Mouse (Mus musculus) thymus, adult 2 months (tissue): ENCODE results near the gene Slc4a1. TPM values are rescaled to one million over a fixed set of nuclear protein-coding genes. Genes with fewer than 3 reads are reported as not detected.

ENCODE experiments used
- DNase-seq: peaks from one replicate; pipeline ENCODE4 v3.0.0; 2021
- H3K27ac ChIP-seq: fragments of 200-500 bp; 2 replicates; pipeline ENCODE4 v1.5.1; 2012; ENCODE audit warnings: low read length, control low read depth; ENCODE audit not compliant: control insufficient read depth, insufficient read depth
- H3K27me3 ChIP-seq: fragments of 200-500 bp; 2 replicates; pipeline ENCODE4 v1.6.1; 2012; ENCODE audit warnings: mild to moderate bottlenecking, low read length, moderate library complexity, mixed read lengths; ENCODE audit not compliant: control insufficient read depth, insufficient read depth
- H3K36me3 ChIP-seq: fragments of 200-500 bp; 2 replicates; pipeline ENCODE4 v1.6.1; 2012; ENCODE audit warnings: mild to moderate bottlenecking, low read length, moderate library complexity; ENCODE audit not compliant: control insufficient read depth, insufficient read depth
- H3K4me1 ChIP-seq: fragments of 200-500 bp; replicated peaks from 2 replicates; pipeline ENCODE4 v1.6.1; 2012; ENCODE audit warnings: low read length; ENCODE audit not compliant: control insufficient read depth, insufficient read depth
- H3K4me3 ChIP-seq: fragments of 200-500 bp; 2 replicates; pipeline ENCODE4 v1.5.1; 2012; ENCODE audit warnings: mild to moderate bottlenecking, low read length, control low read depth, moderate library complexity; ENCODE audit not compliant: control insufficient read depth, insufficient read depth
- CTCF ChIP-seq: fragments of 200-500 bp; IDR thresholded peaks from 2 replicates; pipeline ENCODE4 v1.5.1; 2012; ENCODE audit warnings: mild to moderate bottlenecking, control low read depth, low read length, moderate library complexity, borderline replicate concordance; ENCODE audit not compliant: control insufficient read depth, poor library complexity, insufficient read depth; ENCODE audit errors: extremely low read depth
- POLR2A ChIP-seq: fragments of 200-500 bp; IDR thresholded peaks from 2 replicates; pipeline ENCODE4 v1.6.1; 2012; ENCODE audit warnings: mild to moderate bottlenecking, low read length, control low read depth, moderate library complexity; ENCODE audit not compliant: control insufficient read depth, poor library complexity, insufficient read depth; ENCODE audit errors: extremely low read depth
- WGBS: fragments of 180-500 bp; shearing (Covaris S2); methylation state at CpG from one replicate; pipeline ENCODE4 v1.1.7; 2018; 5-methylcytosine and 5-hydroxymethylcytosine counted together
- polyA plus RNA-seq: library from polyadenylated mRNA; depleted of rRNA; stranded (reverse); fragments of >200 nt; gene quantifications from 2 replicates; pipeline ENCODE4 v1.2.3, GENCODE M21; 2012

Gene Slc4a1
- polyA plus RNA-seq, 1 experiment, result 0.34 TPM

- Histone ChIP-seq H3K27me3 (peaks cover 3% of the 10 kb centered on the region; the same call in 1 of the 2 replicates), H3K27ac (no peak overlapping the region), H3K36me3 (no peaks in the 10 kb centered on the region), H3K4me1 (no peaks in the 10 kb centered on the region), H3K4me3 (no peak overlapping the region)
- TF ChIP-seq POLR2A (no peak), CTCF (no peak)
- DNase-seq, result no peak
- 80% methylated on average over 4 of the region's 4 CpGs for WGBS
Observed at GRCm38 (mm10) chr11:102369263-102369662, 3.3 kb upstream of the Slc4a1 start.

- peaks cover 3% of the 10 kb centered on the region; the same call in 1 of the 2 replicates for H3K27me3 ChIP-seq
- WGBS, result 42% methylated on average over 5 of the region's 5 CpGs
- no peak overlapping the region for H3K27ac ChIP-seq
- TF ChIP-seq POLR2A (no peak), CTCF (no peak)
- no peak for DNase-seq
- H3K4me3 ChIP-seq, result no peak overlapping the region
- no peaks in the 10 kb centered on the region for H3K4me1 ChIP-seq
- no peaks in the 10 kb centered on the region for H3K36me3 ChIP-seq
Observed at GRCm38 (mm10) chr11:102368347-102368746, 2.3 kb upstream of the Slc4a1 start.

GRCm38 (mm10) chr11:102367504-102368280 is 1.7 kb upstream of the Slc4a1 start:
- no peaks in the 10 kb centered on the region for H3K4me1 ChIP-seq
- H3K27ac ChIP-seq, result no peak overlapping the region
- no peaks in the 10 kb centered on the region; the same call in 1 of the 2 replicates for H3K27me3 ChIP-seq
- no peak for DNase-seq
- H3K4me3 ChIP-seq, result no peak overlapping the region
- WGBS, result 77% methylated on average over 9 of the region's 9 CpGs
- TF ChIP-seq POLR2A (no peak), CTCF (no peak)
- H3K36me3 ChIP-seq, result no peaks in the 10 kb centered on the region

- H3K27me3 ChIP-seq, result no peaks in the 10 kb centered on the region
- WGBS, result 84% methylated on average over 4 of the region's 4 CpGs
- DNase-seq, result no peak
- TF ChIP-seq POLR2A (no peak), CTCF (no peak)
- no peaks in the 10 kb centered on the region for H3K36me3 ChIP-seq
- H3K27ac ChIP-seq, result no peak overlapping the region
- no peaks in the 10 kb centered on the region for H3K4me1 ChIP-seq
- no peak overlapping the region for H3K4me3 ChIP-seq
Observed at GRCm38 (mm10) chr11:102365699-102366098, 304 bp downstream of the Slc4a1 start.

- Histone ChIP-seq H3K4me3 (no peak overlapping the region), H3K27me3 (no peaks in the 10 kb centered on the region; the same call in 1 of the 2 replicates), H3K4me1 (no peaks in the 10 kb centered on the region), H3K27ac (no peak overlapping the region), H3K36me3 (no peaks in the 10 kb centered on the region)
- no peak for DNase-seq
- TF ChIP-seq POLR2A (no peak), CTCF (no peak)
- WGBS, result 59% methylated on average over 14 of the region's 14 CpGs
Observed at GRCm38 (mm10) chr11:102364570-102365371, 1.2 kb downstream of the Slc4a1 start.

GRCm38 (mm10) chr11:102363623-102364022 is 2.4 kb downstream of the Slc4a1 start:
- no peak for TF ChIP-seq CTCF
- no peak for TF ChIP-seq POLR2A
- no peaks in the 10 kb centered on the region for H3K4me1 ChIP-seq
- DNase-seq, result no peak
- no peak overlapping the region for H3K4me3 ChIP-seq
- H3K27me3 ChIP-seq, result no peaks in the 10 kb centered on the region; the same call in 1 of the 2 replicates
- WGBS, result 81% methylated on average over 2 of the region's 2 CpGs
- no peaks in the 10 kb centered on the region for H3K36me3 ChIP-seq
- no peak overlapping the region for H3K27ac ChIP-seq
